Mouse (Mus musculus): Measurements from ENCODE around the gene Srp72.

The Srp72 gene

GRCm38 (mm10) chr5:76974554-76975285 is at the start of gene Srp72:
TSS of gene Srp72 (plus strand) at chr5:76974683.
- DNase-seq, result peak; percentile 80

- no peak for DNase-seq
These were observed 46.2 kb upstream of the Srp72 start for GRCm38 (mm10) chr5:76928124-76928832.

GRCm38 (mm10) chr5:76929180-76929877 is 45.2 kb upstream of the Srp72 start:
- no peak for DNase-seq

- no peak for DNase-seq
These were observed 34.8 kb upstream of the Srp72 start for GRCm38 (mm10) chr5:76939717-76940116.

- DNase-seq, result no peak
These were observed 32.5 kb upstream of the Srp72 start for GRCm38 (mm10) chr5:76941975-76942374.

- DNase-seq, result no peak
These were observed 32.0 kb upstream of the Srp72 start for GRCm38 (mm10) chr5:76942505-76942904.

- no peak for DNase-seq
These were observed 29.4 kb upstream of the Srp72 start for GRCm38 (mm10) chr5:76944965-76945677.

GRCm38 (mm10) chr5:76945678-76946033 is 28.8 kb upstream of the Srp72 start:
- DNase-seq, result no peak

- no peak for DNase-seq
These were observed 27.3 kb upstream of the Srp72 start for GRCm38 (mm10) chr5:76947142-76947541.

- DNase-seq, result no peak
These were observed 26.7 kb upstream of the Srp72 start for GRCm38 (mm10) chr5:76947758-76948157.

- no peak for DNase-seq
These were observed 24.0 kb upstream of the Srp72 start for GRCm38 (mm10) chr5:76950343-76951105.

GRCm38 (mm10) chr5:76951106-76952027 is 23.1 kb upstream of the Srp72 start, which contains the start of the genes Paics and Ppat:
TSS of gene Paics (plus strand) at chr5:76951307.
TSS of gene Ppat (minus strand) at chr5:76951578.
- DNase-seq, result peak; percentile 98

- DNase-seq, result no peak
These were observed 22.1 kb upstream of the Srp72 start for GRCm38 (mm10) chr5:76952112-76953040.

GRCm38 (mm10) chr5:76953794-76954193 is 20.7 kb upstream of the Srp72 start:
- DNase-seq, result no peak

- no peak for DNase-seq
These were observed 20.1 kb upstream of the Srp72 start for GRCm38 (mm10) chr5:76954271-76954900.

- no peak for DNase-seq
These were observed 19.0 kb upstream of the Srp72 start for GRCm38 (mm10) chr5:76955474-76955873.

GRCm38 (mm10) chr5:76957954-76958353 is 16.5 kb upstream of the Srp72 start:
- DNase-seq, result no peak

GRCm38 (mm10) chr5:76959587-76959986 is 14.9 kb upstream of the Srp72 start:
- DNase-seq, result no peak

GRCm38 (mm10) chr5:76962545-76962944 is 11.9 kb upstream of the Srp72 start:
- no peak for DNase-seq

Data from kidney, adult 18-20 months (tissue).